ENCODE assay signal across 16 mouse cellular contexts in genomic region chr2:76992493-76993201, GRCm38 (mm10). TPM values are rescaled to one million over a fixed set of nuclear protein-coding genes. Genes with fewer than 3 reads are reported as not detected.
DNase-seq lines count a peak whose midpoint lies in the region; ATAC-seq and TF ChIP-seq lines count a peak whose summit lies in the region.
"Had no signal": no experiment of that assay in that cellular context is flagged by ENCODE, and none has a peak within 500 bp of the region (broad histone marks: within the 10 kb centered on the region; RNA-seq: fewer than 3 reads in every experiment).

No protein-coding gene starts in this region.

- H3K4me3 ChIP-seq in forebrain, embryonic 16.5 days (replicated peaks; ENCODE audit: low read length) = no peak overlapping the region
- H3K4me3 ChIP-seq in limb, embryonic 13.5 days = no peak overlapping the region
- H3K4me3 ChIP-seq in midbrain, postnatal 0 days (ENCODE audit: low read depth, low read length) = no peak overlapping the region

- peaks cover 3% of the 10 kb centered on the region; the same call in 1 of the 2 replicates for H3K4me1 ChIP-seq in forebrain, embryonic 16.5 days (replicated peaks; ENCODE audit: control insufficient read depth, insufficient read depth, low read length)
- peaks cover 7% of the 10 kb centered on the region; the same call in 1 of the 2 replicates for H3K4me1 ChIP-seq in limb, embryonic 13.5 days
- H3K4me1 ChIP-seq in midbrain, postnatal 0 days (ENCODE audit: insufficient read depth, low read length) = no peaks in the 10 kb centered on the region

- H3K4me2 ChIP-seq in forebrain, embryonic 16.5 days (ENCODE audit: low read length) = no peak overlapping the region
- H3K4me2 ChIP-seq in limb, embryonic 13.5 days (replicated peaks) = no peak overlapping the region
- no peak overlapping the region for H3K4me2 ChIP-seq in midbrain, postnatal 0 days (ENCODE audit: low read depth, low read length, poor library complexity, severe bottlenecking)

- peak; percentile 57 for DNase-seq in layer of hippocampus, adult 11-12 months (ENCODE audit: low spot score)
- no peak for DNase-seq in layer of hippocampus, postnatal 10 days (ENCODE audit: low spot score in 2 of 2)
- peak; percentile 73 for DNase-seq in brain, adult 2 months (ENCODE audit: low read depth, low spot score)
- no peak for DNase-seq in testis, postnatal 14 days (ENCODE audit: low spot score)
- no peak for DNase-seq in midbrain, postnatal 0 days (ENCODE audit: low spot score)
- DNase-seq in spleen, postnatal 4 days (ENCODE audit: low spot score in 2 of 2) = no peak
- DNase-seq: cerebellum, adult 11-12 months; gastrocnemius, postnatal 36 days; kidney, postnatal 10 days; lung, adult 2 months; thymus, postnatal 14 days had no signal

- 55% methylated on average over 5 of the region's 5 CpGs for WGBS in forebrain, embryonic 16.5 days
- 25% methylated on average over 5 of the region's 5 CpGs for WGBS in limb, embryonic 13.5 days
- 87% methylated on average over 5 of the region's 5 CpGs for WGBS in midbrain, postnatal 0 days

- no peak overlapping the region for H3K27ac ChIP-seq in forebrain, embryonic 16.5 days (ENCODE audit: low read length)
- peak overlapping the region; percentile 55; the same call in 1 of the 2 replicates for H3K27ac ChIP-seq in limb, embryonic 13.5 days
- no peak overlapping the region for H3K27ac ChIP-seq in midbrain, postnatal 0 days (ENCODE audit: low read depth, low read length)

- ATAC-seq in forebrain, embryonic 16.5 days = peak; percentile 95
- peak; percentile 83 for ATAC-seq in limb, embryonic 13.5 days (ENCODE audit: low FRiP score, low read depth)
- ATAC-seq in midbrain, postnatal 0 days (ENCODE audit: low FRiP score) = no peak
- ATAC-seq: intestine, embryonic 16.5 days; midbrain, embryonic 16.5 days had no signal

- no peaks in the 10 kb centered on the region for H3K36me3 ChIP-seq in forebrain, embryonic 16.5 days (ENCODE audit: control insufficient read depth, insufficient read depth)
- no peaks in the 10 kb centered on the region for H3K36me3 ChIP-seq in limb, embryonic 13.5 days
- no peaks in the 10 kb centered on the region for H3K36me3 ChIP-seq in midbrain, postnatal 0 days (ENCODE audit: insufficient read depth, low read length)
- H3K36me3 ChIP-seq: G1E had no signal

- no peak for TF ChIP-seq CTCF in midbrain, postnatal 0 days (IDR thresholded peaks at IDR 0.05)

- no peaks in the 10 kb centered on the region for H3K27me3 ChIP-seq in forebrain, embryonic 16.5 days (replicated peaks; ENCODE audit: control insufficient read depth, insufficient read depth, low read length)
- no peaks in the 10 kb centered on the region for H3K27me3 ChIP-seq in limb, embryonic 13.5 days
- no peaks in the 10 kb centered on the region for H3K27me3 ChIP-seq in midbrain, postnatal 0 days (ENCODE audit: insufficient read depth, low read length)

- H3K9ac ChIP-seq in forebrain, embryonic 16.5 days (replicated peaks; ENCODE audit: low read depth, low read length) = no peak overlapping the region
- H3K9ac ChIP-seq in limb, embryonic 13.5 days = no peak overlapping the region
- no peak overlapping the region for H3K9ac ChIP-seq in midbrain, postnatal 0 days (replicated peaks; ENCODE audit: low read length, poor library complexity, severe bottlenecking)

- no peaks in the 10 kb centered on the region for H3K9me3 ChIP-seq in forebrain, embryonic 16.5 days (ENCODE audit: control insufficient read depth, low read length)
- H3K9me3 ChIP-seq in limb, embryonic 13.5 days = no peaks in the 10 kb centered on the region
- H3K9me3 ChIP-seq in midbrain, postnatal 0 days (ENCODE audit: low read length) = no peaks in the 10 kb centered on the region

RNA-seq across cellular contexts. Expression of gene Ttn, which starts 10.3 kb away (rescaled TPM):
- 1 to 10 TPM; 3.4 to 6.6 TPM for total RNA-seq in layer of hippocampus, postnatal 10 days (2021)
- 0.22 and 0.40 TPM in 2 replicates for polyA plus RNA-seq in forebrain, embryonic 16.5 days (2015; fragmentation: Nextera tagmentation; extraction: Ambion mirVana)
- 78.9 and 82.9 TPM in 2 replicates for polyA plus RNA-seq in limb, embryonic 13.5 days (2015; fragmentation: Nextera tagmentation; extraction: Ambion mirVana)
- 0.47 and 0.99 TPM in 2 replicates for total RNA-seq in midbrain, postnatal 0 days (2014; rRNA removed)
- 0.41 and 0.54 TPM in 2 replicates for polyA plus RNA-seq in midbrain, postnatal 0 days (2015; fragmentation: Nextera tagmentation; extraction: Ambion mirVana)
- polyA plus RNA-seq: G1E had no signal

Comparison
In these comparisons a context has a peak if more than half of its experiments do, and no peak if none do; other contexts are left out.
1. DNase-seq: peak in layer of hippocampus, adult 11-12 months (single experiment) and brain, adult 2 months (single experiment); none in layer of hippocampus, postnatal 10 days (0 of 2), testis, postnatal 14 days (single experiment), midbrain, postnatal 0 days (single experiment) and spleen, postnatal 4 days (0 of 2).
2. RNA of gene Ttn, which starts 10.3 kb away (polyA plus RNA-seq): 78.9 to 82.9 TPM in limb, embryonic 13.5 days; 0.41 to 0.54 TPM in midbrain, postnatal 0 days and 0.22 to 0.40 TPM in forebrain, embryonic 16.5 days; every median in the first group is over 10 times any median in the second.